Mouse (Mus musculus): ENCODE measurements around the gene Gps1.
"Not testable (repeated sequence)": the region's sequence is repeated elsewhere in the genome, so short reads cannot be mapped to it uniquely, and the experiment has no call there.

Gps1 gene

GRCm38 (mm10) chr11:120821076-120821922, 37.2 kb downstream of the Gps1 start:
- DNase-seq (ENCODE audit: low read depth, low spot score): no peak

- DNase-seq (ENCODE audit: low read depth, low spot score): no peak
Observed at GRCm38 (mm10) chr11:120822321-120822720, 38.2 kb downstream of the Gps1 start.

- no peak for DNase-seq (ENCODE audit: low read depth, low spot score)
Observed at GRCm38 (mm10) chr11:120822831-120823550, 38.9 kb downstream of the Gps1 start.

GRCm38 (mm10) chr11:120823551-120823947, 39.5 kb downstream of the Gps1 start:
- no peak for DNase-seq (ENCODE audit: low read depth, low spot score)

GRCm38 (mm10) chr11:120823956-120824786, 40.1 kb downstream of the Gps1 start, which contains the start of gene Fasn:
TSS of gene Fasn (minus strand) at chr11:120824547.
- peak; percentile 95 for DNase-seq (ENCODE audit: low read depth, low spot score)

- peak; percentile 55 for DNase-seq (ENCODE audit: low read depth, low spot score)
Observed at GRCm38 (mm10) chr11:120824787-120825288, 40.8 kb downstream of the Gps1 start.

- DNase-seq (ENCODE audit: low read depth, low spot score): no peak
Observed at GRCm38 (mm10) chr11:120825289-120825863, 41.3 kb downstream of the Gps1 start.

GRCm38 (mm10) chr11:120826016-120826953, 42.2 kb downstream of the Gps1 start:
- peak; percentile 47 for DNase-seq (ENCODE audit: low read depth, low spot score)

GRCm38 (mm10) chr11:120828416-120828815, 44.3 kb downstream of the Gps1 start:
- DNase-seq (ENCODE audit: low read depth, low spot score): no peak

GRCm38 (mm10) chr11:120829757-120830532, 45.9 kb downstream of the Gps1 start:
- no peak for DNase-seq (ENCODE audit: low read depth, low spot score)

GRCm38 (mm10) chr11:120830686-120831085, 46.6 kb downstream of the Gps1 start:
- no peak for DNase-seq (ENCODE audit: low read depth, low spot score)

- no peak for DNase-seq (ENCODE audit: low read depth, low spot score)
Observed at GRCm38 (mm10) chr11:120831659-120832440, 47.8 kb downstream of the Gps1 start.

GRCm38 (mm10) chr11:120832962-120833361, 48.9 kb downstream of the Gps1 start:
- not testable (repeated sequence) for DNase-seq (ENCODE audit: low read depth, low spot score)

GRCm38 (mm10) chr11:120833555-120834280, 49.6 kb downstream of the Gps1 start:
- no peak for DNase-seq (ENCODE audit: low read depth, low spot score)
